Mouse (Mus musculus) mesoderm, embryonic 11.5 days (tissue): Measurements from ENCODE around the gene Acot7.

Source experiments
- DNase-seq: peaks from one replicate; pipeline ENCODE4 v3.0.0-alpha.2; 2012; ENCODE audit warnings: low read depth, low spot score

Gene Acot7

DNA sequence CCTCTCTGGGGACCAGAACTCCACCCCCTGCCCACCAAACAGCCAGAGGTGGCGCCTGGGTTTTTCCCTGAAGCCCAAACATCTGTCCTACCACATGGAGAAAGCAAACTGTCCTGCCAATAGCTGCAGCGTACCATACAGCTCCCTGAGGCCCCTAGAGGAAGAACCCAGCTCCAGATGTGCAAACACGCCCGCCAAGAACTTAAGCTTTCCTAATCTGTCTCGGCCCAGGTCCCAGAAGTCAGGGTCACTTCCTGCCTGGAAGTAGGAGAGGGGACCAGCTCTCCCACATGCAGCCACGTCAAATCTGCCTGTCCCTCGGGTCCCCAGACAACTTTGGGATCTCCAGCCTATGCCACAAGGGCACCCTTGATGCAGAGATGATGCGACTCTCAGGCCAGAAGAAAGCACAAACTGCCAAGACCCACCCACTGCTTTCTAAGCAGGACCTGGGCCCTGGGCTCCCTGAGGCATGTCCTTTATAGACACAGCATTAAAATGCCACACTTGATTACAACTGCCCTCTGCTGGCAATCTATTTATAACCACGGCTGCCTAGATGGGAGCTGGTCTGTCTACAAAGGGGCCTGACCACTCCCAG is 94.6 kb downstream of the Acot7 start:
- no peak for DNase-seq

DNA sequence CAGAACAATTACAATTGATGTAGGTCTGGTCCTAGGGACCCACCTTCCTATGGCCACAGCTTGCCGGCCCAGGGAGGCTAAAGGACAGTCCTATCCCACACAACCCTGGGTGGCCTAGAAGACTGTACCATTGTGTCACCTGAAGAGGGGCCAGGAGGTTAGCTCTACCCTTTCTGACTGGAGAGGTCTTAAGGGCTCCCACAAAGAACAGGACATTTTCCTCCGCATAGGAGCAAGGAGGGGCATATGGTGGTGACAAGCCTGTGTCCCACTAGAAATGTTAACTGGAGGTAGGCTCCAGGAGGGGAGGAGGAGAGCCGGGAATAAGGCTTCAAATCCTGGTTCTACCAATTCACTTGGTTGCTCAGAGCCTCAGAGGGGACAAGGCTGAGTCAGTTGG is 95.3 kb downstream of the Acot7 start:
- DNase-seq = no peak

DNA sequence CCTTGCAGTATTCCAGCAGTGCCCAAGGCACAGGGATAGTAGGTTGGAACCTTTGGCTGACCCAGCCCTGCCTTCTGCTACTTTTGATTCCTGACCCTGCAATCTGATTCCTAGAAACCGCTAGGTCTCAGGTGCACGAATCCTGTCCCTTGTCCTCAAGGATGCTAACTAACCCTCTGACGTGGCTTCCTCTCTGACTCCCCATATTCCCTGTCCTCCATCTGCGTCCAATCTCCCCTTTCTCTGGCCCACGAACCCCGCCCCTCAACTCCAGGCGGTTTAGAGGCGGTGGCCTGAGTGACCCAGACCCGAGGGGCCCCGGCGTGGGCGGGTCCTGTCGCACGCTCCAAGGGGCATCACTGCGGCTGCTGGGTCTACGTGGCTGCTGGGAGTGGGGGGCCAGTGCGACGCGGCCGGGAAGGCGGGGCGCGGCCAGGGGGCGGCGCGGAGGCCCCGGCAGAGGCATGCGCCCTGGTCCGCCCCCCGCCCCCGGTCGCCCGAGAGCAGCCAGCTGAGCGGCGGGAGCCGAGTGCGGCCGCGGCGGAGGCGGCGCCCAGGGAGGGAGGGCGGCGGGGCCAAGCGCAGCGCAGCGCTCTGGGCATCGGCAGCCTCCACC is 95.8 kb downstream of the Acot7 start, which contains the start of gene Gpr153:
Gpr153 (plus strand) TSS at position 612 of the 616 bp plus-strand sequence.
- peak; percentile 68 for DNase-seq

DNA sequence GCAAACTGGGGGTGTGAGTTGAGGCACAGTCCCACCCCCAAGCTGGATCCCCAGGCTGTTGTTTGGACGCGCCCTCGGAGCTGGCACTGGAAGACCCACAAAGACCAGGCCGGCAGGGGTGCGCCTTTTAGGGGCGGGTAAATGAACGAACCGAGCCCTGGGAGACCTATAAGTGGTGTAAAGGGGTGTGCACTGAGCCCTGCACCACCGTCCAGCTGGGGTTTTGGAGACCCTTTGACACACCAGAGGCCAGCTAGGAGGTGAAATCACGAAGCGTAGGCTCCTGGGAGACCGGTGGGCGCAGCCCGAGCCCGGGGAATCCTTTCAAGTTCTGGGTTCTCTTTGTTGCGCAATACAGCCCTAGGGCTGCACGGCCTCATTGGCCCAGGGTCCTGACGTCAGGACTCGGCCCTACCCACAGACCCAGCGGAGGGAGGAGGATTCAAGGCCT is 96.8 kb downstream of the Acot7 start:
- DNase-seq = peak; percentile 60

- peak; percentile 57 for DNase-seq
These were observed 98.7 kb downstream of the Acot7 start for GRCm38 (mm10) chr4:152276389-152277347.

DNA sequence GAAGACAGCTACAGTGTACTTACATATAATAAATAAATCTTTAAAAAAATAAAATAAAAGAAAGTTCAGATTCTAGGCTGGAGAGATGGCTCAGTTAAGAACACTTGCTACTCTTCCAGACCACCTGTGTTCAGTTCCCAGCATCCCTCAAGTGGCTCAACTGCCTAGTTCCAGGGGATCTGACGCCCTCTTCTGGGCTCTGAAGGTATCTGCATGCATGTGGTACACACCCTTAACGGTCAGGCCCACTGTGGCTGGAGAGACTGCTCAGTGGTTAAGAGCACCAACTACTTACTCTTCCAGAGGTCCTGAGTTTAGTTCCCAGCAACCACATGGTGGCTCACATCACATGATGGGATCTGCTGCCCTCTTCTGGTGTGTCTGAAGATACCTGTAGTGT is 100.0 kb downstream of the Acot7 start:
- no peak for DNase-seq

- no peak for DNase-seq
These were observed 101.1 kb downstream of the Acot7 start for GRCm38 (mm10) chr4:152278986-152279385.

- no peak for DNase-seq
These were observed 103.7 kb downstream of the Acot7 start for GRCm38 (mm10) chr4:152281601-152282000.

- DNase-seq = no peak
These were observed 104.8 kb downstream of the Acot7 start for GRCm38 (mm10) chr4:152282721-152283120.

DNA sequence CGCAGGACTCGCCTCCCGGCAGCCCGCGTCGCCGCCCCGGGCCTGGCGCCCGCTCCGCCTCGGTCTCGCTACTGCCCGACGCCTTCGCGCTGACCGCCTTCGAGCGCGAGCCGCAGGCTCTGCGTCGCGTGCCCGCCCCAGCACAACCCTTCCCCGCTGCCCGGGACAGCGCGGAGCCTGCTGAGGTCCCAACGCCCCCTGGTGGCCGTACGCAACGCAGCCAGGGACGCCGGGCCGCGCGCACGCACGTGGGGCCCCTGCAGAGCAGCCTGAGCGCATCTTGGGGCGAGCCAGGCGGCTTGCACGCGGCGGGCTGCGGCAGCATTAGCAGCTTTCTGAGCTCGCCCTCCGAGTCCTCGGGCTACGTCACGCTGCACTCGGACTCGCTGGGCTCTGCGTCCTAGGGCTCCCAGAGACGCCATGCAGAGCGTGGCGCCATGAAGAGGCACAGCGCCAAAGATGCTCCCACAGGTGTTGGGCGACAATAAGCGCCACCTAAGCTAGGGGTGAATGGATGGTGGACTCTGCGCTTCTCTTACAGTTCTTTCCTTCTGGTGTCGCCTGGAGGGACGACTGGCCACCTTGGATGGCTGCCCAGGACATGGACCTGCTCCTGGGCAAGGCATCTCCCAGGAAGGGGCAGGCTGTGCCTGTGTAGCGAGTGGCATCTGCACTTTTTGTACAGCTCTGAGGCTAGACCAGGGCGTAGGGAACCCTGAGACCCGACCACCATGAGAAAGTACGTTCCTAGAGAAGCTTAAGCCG is 105.4 kb downstream of the Acot7 start:
- DNase-seq = peak; percentile 90

DNA sequence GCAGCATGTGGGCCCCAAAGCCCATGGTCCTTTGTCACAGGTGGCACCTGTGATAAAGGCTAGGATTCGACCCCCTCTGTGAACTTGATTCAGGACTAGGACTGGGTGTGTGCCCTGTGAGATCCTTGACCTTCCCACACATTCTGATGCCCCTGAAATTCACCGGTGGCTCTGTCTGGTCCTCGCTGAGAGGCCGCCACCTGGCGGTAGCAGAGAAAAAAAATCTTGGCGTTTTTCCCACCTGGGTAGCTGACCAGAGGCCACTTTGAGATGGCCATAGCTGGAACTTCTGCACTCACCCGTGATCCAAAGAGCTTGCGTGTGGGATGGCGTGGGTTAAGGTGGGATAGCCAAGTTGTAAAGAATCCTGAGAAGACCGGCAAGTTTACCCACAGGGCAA is 107.6 kb downstream of the Acot7 start:
- DNase-seq = peak; percentile 60

DNA sequence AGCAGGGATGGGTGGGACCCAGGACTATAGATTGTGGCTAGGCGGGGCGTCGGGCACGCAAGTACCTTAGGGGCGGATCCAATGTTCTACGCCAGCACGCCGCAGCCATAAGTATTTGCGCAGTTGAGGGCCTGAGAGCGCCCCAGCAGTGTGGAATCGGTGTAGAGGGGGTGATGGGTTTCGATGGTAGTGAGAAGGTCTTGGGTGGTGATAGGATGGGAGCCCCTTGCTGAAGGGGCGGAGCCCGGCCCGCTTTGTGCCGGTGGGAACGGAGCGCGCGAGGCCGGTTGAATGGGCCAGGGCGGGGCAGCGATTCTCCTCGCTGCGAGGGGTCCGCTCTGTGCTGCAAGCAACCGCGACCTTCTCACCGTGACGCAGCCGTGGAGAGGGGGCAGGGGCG is 108.2 kb downstream of the Acot7 start:
- DNase-seq = no peak

- DNase-seq = peak; percentile 79
These were observed 109.0 kb downstream of the Acot7 start for GRCm38 (mm10) chr4:152286887-152287286.

- DNase-seq = no peak
These were observed 109.6 kb downstream of the Acot7 start for GRCm38 (mm10) chr4:152287317-152288120.

- DNase-seq = peak; percentile 65
These were observed 110.5 kb downstream of the Acot7 start for GRCm38 (mm10) chr4:152288398-152288945.

DNA sequence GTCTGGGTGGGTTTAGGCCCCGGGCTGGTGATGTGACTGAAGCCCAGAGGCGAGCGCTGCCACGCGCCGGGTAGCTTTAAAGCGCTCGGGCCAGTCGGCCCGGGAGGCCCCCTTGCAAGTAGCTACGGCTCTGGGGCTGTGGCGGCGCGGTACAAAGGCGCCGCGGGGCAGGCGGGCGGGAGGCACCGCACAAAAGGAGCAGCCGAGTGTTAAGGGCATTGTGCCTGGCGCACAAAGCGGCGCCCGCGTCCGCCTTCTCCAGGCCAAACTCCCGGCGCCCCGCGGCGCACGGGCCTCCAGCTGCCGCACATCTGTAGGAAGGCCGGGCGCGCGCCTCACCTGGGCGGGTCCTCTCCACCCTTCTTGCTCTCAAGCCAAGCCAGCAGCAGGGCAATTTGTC is 112.5 kb downstream of the Acot7 start:
- peak; percentile 77 for DNase-seq

DNA sequence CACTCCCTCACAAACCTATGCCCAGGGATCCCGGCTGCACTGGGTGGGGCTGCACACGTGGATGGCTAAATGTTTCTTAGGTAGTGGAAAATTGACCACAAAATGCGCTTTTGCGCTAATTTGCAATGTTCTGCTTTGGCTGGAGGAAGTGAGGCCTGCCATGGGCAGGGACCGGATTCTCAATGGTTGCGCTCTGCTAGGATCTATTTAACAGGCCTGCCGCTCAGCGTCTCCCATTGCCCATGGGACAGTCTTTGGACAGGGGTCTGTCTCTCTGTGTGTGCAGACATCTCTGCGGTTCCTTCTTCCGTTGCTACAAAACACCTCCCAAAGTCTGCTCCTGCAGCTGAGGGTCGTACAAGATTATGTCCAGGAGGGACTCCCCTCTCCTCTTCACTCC is 113.1 kb downstream of the Acot7 start:
- no peak for DNase-seq

DNA sequence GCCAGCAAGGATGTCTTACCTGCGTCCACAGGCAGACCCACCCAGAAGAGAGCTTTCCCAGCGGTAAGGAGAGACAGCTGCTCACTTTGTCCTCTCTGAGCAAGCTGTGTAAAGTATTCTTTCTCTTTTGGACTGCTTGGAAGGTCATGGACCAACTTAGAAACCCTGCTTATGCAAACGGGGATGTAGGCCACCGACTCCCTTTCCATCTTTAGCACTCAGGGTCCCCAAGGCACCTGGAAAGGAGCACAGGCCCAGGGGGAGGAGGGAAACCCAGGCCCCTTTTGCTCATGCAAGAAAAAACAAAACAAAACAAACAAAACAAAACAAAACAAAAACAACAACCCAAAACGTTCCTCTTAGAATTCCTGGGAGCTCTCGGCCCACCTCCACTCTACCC is 113.6 kb downstream of the Acot7 start, which contains the start of gene Hes3:
Hes3 (minus strand) TSS at position 101 of the 400 bp plus-strand sequence.
- no peak for DNase-seq

- DNase-seq = peak; percentile 72
These were observed 114.3 kb downstream of the Acot7 start for GRCm38 (mm10) chr4:152292102-152292765.
